16 mouse cellular contexts compared by ENCODE assay signal in genomic region chr11:11729216-11729615, GRCm38 (mm10). TPM values are rescaled to one million over a fixed set of nuclear protein-coding genes. Genes with fewer than 3 reads are reported as not detected.
A peak's percentile ranks its signal among the peaks of the same experiment; 100 is the strongest.
DNase-seq lines count a peak whose midpoint lies in the region; ATAC-seq lines count a peak whose summit lies in the region.
"Had no signal": no experiment of that assay in that cellular context is flagged by ENCODE, and none has a peak within 500 bp of the region (broad histone marks: within the 10 kb centered on the region; RNA-seq: fewer than 3 reads in every experiment).

No protein-coding gene starts in this region.

- no peak overlapping the region for H3K27ac ChIP-seq in kidney, embryonic 15.5 days
- peak overlapping the region; percentile 100 for H3K27ac ChIP-seq in liver, embryonic 12.5 days
- H3K27ac ChIP-seq: embryonic facial prominence, embryonic 10.5 days; forebrain, embryonic 15.5 days had no signal

- no peak for DNase-seq in kidney, postnatal 4 days
- peak; percentile 74 for DNase-seq in c-Kit-negative CD71-positive TER-119-positive erythroid progenitor cells, embryonic 14.5 days (ENCODE audit: low read depth, low spot score)
- DNase-seq in spleen, postnatal 4 days (ENCODE audit: low spot score in 2 of 2): peak; percentile 76 to 78
- no peak for DNase-seq in layer of hippocampus, adult 9-10 months (ENCODE audit: low spot score)
- DNase-seq: adrenal gland, postnatal 14 days; cerebellum, adult 8-10 months; gastrocnemius, postnatal 36 days; kidney, adult 11 months; left cerebral cortex, postnatal 4 days; right cerebral cortex, postnatal 25 days had no signal

- H3K27me3 ChIP-seq in kidney, embryonic 15.5 days: no peaks in the 10 kb centered on the region
- no peaks in the 10 kb centered on the region for H3K27me3 ChIP-seq in liver, embryonic 12.5 days (replicated peaks)
- H3K27me3 ChIP-seq: forebrain, embryonic 15.5 days had no signal

- no peak overlapping the region for H3K4me3 ChIP-seq in kidney, embryonic 15.5 days (replicated peaks)
- no peak overlapping the region for H3K4me3 ChIP-seq in liver, embryonic 12.5 days
- H3K4me3 ChIP-seq: embryonic facial prominence, embryonic 10.5 days; forebrain, embryonic 15.5 days had no signal

- H3K4me1 ChIP-seq in kidney, embryonic 15.5 days: no peaks in the 10 kb centered on the region
- peaks cover 98% of the 10 kb centered on the region for H3K4me1 ChIP-seq in liver, embryonic 12.5 days
- H3K4me1 ChIP-seq: embryonic facial prominence, embryonic 10.5 days; forebrain, embryonic 15.5 days had no signal

- H3K36me3 ChIP-seq in kidney, embryonic 15.5 days: no peaks in the 10 kb centered on the region
- H3K36me3 ChIP-seq in liver, embryonic 12.5 days: peaks cover 55% of the 10 kb centered on the region
- H3K36me3 ChIP-seq: embryonic facial prominence, embryonic 10.5 days; forebrain, embryonic 15.5 days had no signal

- H3K9me3 ChIP-seq in kidney, embryonic 15.5 days (replicated peaks): no peaks in the 10 kb centered on the region
- H3K9me3 ChIP-seq in liver, embryonic 12.5 days (replicated peaks): no peaks in the 10 kb centered on the region
- H3K9me3 ChIP-seq: embryonic facial prominence, embryonic 10.5 days; forebrain, embryonic 15.5 days had no signal

- peak; percentile 84 for ATAC-seq in kidney, embryonic 15.5 days (replicated peaks; ENCODE audit: low FRiP score)
- peak; percentile 92 for ATAC-seq in liver, embryonic 12.5 days
- ATAC-seq in inflammation-experienced regulatory T-cells, adult 6 months: no peak
- ATAC-seq: CD4-positive, CD25-positive, alpha-beta regulatory T cell, adult 4 months; forebrain, embryonic 15.5 days had no signal

- no peak overlapping the region for H3K9ac ChIP-seq in kidney, embryonic 15.5 days
- H3K9ac ChIP-seq in liver, embryonic 12.5 days: peak overlapping the region; percentile 67
- H3K9ac ChIP-seq: forebrain, embryonic 15.5 days had no signal

- WGBS in kidney, embryonic 15.5 days: 82% methylated on average over 6 of the region's 6 CpGs
- WGBS in liver, embryonic 12.5 days (ENCODE audit: insufficient replicate concordance): 17% methylated on average over 6 of the region's 6 CpGs

- no peak overlapping the region for H3K4me2 ChIP-seq in kidney, embryonic 15.5 days
- H3K4me2 ChIP-seq in liver, embryonic 12.5 days: peak overlapping the region; percentile 60
- H3K4me2 ChIP-seq: forebrain, embryonic 15.5 days had no signal

RNA-seq across cellular contexts. Expression of gene Ikzf1, which starts 44.4 kb away (rescaled TPM):
- 0.85 and 1.3 TPM in 2 replicates for polyA plus RNA-seq in kidney, embryonic 15.5 days (2015; fragmentation: Nextera tagmentation; extraction: Ambion mirVana)
- 59.1 and 61.0 TPM in 2 replicates for polyA plus RNA-seq in liver, embryonic 12.5 days (2016; fragmentation: Nextera tagmentation; extraction: Ambion mirVana)
- 100 to 1,000 TPM; 134 to 138 (median 138) TPM for polyA plus RNA-seq in inflammation-experienced regulatory T-cells, adult 6 months (2017; shearing (Covaris generic))

Comparison
In these comparisons a context has a peak if more than half of its experiments do, and no peak if none do; other contexts are left out.
1. DNase-seq: peak in c-Kit-negative CD71-positive TER-119-positive erythroid progenitor cells, embryonic 14.5 days (single experiment) and spleen, postnatal 4 days (2 of 2); none in kidney, postnatal 4 days (0 of 2) and layer of hippocampus, adult 9-10 months (single experiment).
2. RNA of gene Ikzf1, which starts 44.4 kb away (polyA plus RNA-seq): 134 to 138 TPM in inflammation-experienced regulatory T-cells, adult 6 months and 59.1 to 61.0 TPM in liver, embryonic 12.5 days; 0.85 to 1.3 TPM in kidney, embryonic 15.5 days; every median in the first group is over 10 times any median in the second.